Mouse (Mus musculus) gastrocnemius, postnatal 4 days (tissue): Measurements from ENCODE around the gene Nuak2. TPM values are rescaled to one million over a fixed set of nuclear protein-coding genes. Genes with fewer than 3 reads are reported as not detected.
"Not testable (repeated sequence)": the region's sequence is repeated elsewhere in the genome, so short reads cannot be mapped to it uniquely, and the experiment has no call there.

ENCODE experiments used
- DNase-seq, 2 experiments: peaks; one replicate each; pipeline ENCODE4 v3.0.0; 2021 to 2022; ENCODE audit warnings: low spot score in 2 of 2, mixed read lengths in 2 of 2
- total RNA-seq, 2 experiments: library from RNA; stranded (reverse); gene quantifications; 2 replicates each; pipeline ENCODE4 v1.2.3; 2021

Nuak2 gene
- total RNA-seq, 2 experiments from 2014 or later: 2.8 to 2.9 TPM

GRCm38 (mm10) chr1:132349049-132349448 lies 33.1 kb downstream of the Nuak2 start:
- DNase-seq: not testable (repeated sequence)

- not testable (repeated sequence) for DNase-seq
Observed at GRCm38 (mm10) chr1:132349601-132350000, 33.7 kb downstream of the Nuak2 start.

- DNase-seq: no peak
Observed at GRCm38 (mm10) chr1:132351058-132351457, 35.1 kb downstream of the Nuak2 start.

GRCm38 (mm10) chr1:132353389-132353788 lies 37.5 kb downstream of the Nuak2 start:
- no peak for DNase-seq

- no peak for DNase-seq
Observed at GRCm38 (mm10) chr1:132354234-132354633, 38.3 kb downstream of the Nuak2 start.

GRCm38 (mm10) chr1:132355162-132355601 lies 39.3 kb downstream of the Nuak2 start:
- DNase-seq: no peak

- DNase-seq: peak; percentile 67 to 80
Observed at GRCm38 (mm10) chr1:132355841-132356242, 39.9 kb downstream of the Nuak2 start.

GRCm38 (mm10) chr1:132356841-132357240 lies 40.9 kb downstream of the Nuak2 start:
- DNase-seq: no peak

GRCm38 (mm10) chr1:132361959-132362358 lies 46.0 kb downstream of the Nuak2 start:
- DNase-seq: no peak

GRCm38 (mm10) chr1:132364388-132364787 lies 48.5 kb downstream of the Nuak2 start:
- DNase-seq: no peak

GRCm38 (mm10) chr1:132364896-132365557 lies 49.1 kb downstream of the Nuak2 start:
- DNase-seq: no peak

GRCm38 (mm10) chr1:132365645-132366044 lies 49.7 kb downstream of the Nuak2 start:
- no peak for DNase-seq

GRCm38 (mm10) chr1:132366235-132366634 lies 50.3 kb downstream of the Nuak2 start:
- DNase-seq: no peak

- DNase-seq: no peak
Observed at GRCm38 (mm10) chr1:132366937-132367336, 51.0 kb downstream of the Nuak2 start.

- DNase-seq: peak; percentile 71 to 85
Observed at GRCm38 (mm10) chr1:132367692-132368506, 52.0 kb downstream of the Nuak2 start.

GRCm38 (mm10) chr1:132370681-132371173 lies 54.8 kb downstream of the Nuak2 start:
- no peak for DNase-seq

- DNase-seq: no peak
Observed at GRCm38 (mm10) chr1:132371298-132372081, 55.6 kb downstream of the Nuak2 start.

GRCm38 (mm10) chr1:132372354-132372753 lies 56.4 kb downstream of the Nuak2 start:
- no peak for DNase-seq

GRCm38 (mm10) chr1:132372896-132373534 lies 57.1 kb downstream of the Nuak2 start:
- no peak for DNase-seq

- DNase-seq: no peak
Observed at GRCm38 (mm10) chr1:132374140-132374872, 58.4 kb downstream of the Nuak2 start.
